Mouse (Mus musculus) lung, embryonic 16.5 days (tissue): ENCODE data around the gene Ift52. TPM values are rescaled to one million over a fixed set of nuclear protein-coding genes. Genes with fewer than 3 reads are reported as not detected.

ENCODE experiments used
- ATAC-seq: fragments of 200-750 bp; cut with Nextera tagmentation; 2 replicates; pipeline ENCODE4 v1.8.0; 2017; ENCODE audit warnings: low read depth, mild to moderate bottlenecking, moderate library complexity
- H3K27ac ChIP-seq: fragments of 300-500 bp; sonication (generic); 2 replicates; pipeline ENCODE4 v1.5.1; 2014; ENCODE audit warnings: mild to moderate bottlenecking, control low read depth, low read length
- H3K27me3 ChIP-seq: fragments of 300-500 bp; sonication (generic); 2 replicates; pipeline ENCODE4 v1.6.1; 2014; ENCODE audit warnings: low read depth, low read length, mixed read lengths; ENCODE audit not compliant: control insufficient read depth, insufficient read depth
- H3K36me3 ChIP-seq: fragments of 300-500 bp; sonication (generic); 2 replicates; pipeline ENCODE4 v1.6.1; 2014; ENCODE audit warnings: low read length; ENCODE audit not compliant: control insufficient read depth, insufficient read depth
- H3K4me1 ChIP-seq: fragments of 300-500 bp; sonication (generic); replicated peaks from 2 replicates; pipeline ENCODE4 v1.6.1; 2014; ENCODE audit warnings: low read length, mixed read lengths; ENCODE audit not compliant: control insufficient read depth, insufficient read depth
- H3K4me2 ChIP-seq: fragments of 300-500 bp; sonication (generic); 2 replicates; pipeline ENCODE4 v1.6.1; 2014; ENCODE audit warnings: low read depth, low read length, control low read depth
- H3K4me3 ChIP-seq: fragments of 300-500 bp; sonication (generic); 2 replicates; pipeline ENCODE4 v1.5.1; 2014; ENCODE audit warnings: mild to moderate bottlenecking, low read length, control low read depth
- H3K9ac ChIP-seq: fragments of 300-500 bp; sonication (generic); 2 replicates; pipeline ENCODE4 v1.6.1; 2014; ENCODE audit warnings: low read length, control low read depth
- H3K9me3 ChIP-seq: fragments of 300-500 bp; sonication (generic); 2 replicates; pipeline ENCODE4 v1.6.1; 2016; ENCODE audit warnings: low read length; ENCODE audit not compliant: control insufficient read depth
- WGBS: fragments of 180-500 bp; shearing (Covaris S2); extraction: QIAGEN DNeasy Blood & Tissue Kit; methylation state at CpG from one replicate; pipeline ENCODE4 v1.1.7; 2014; 5-methylcytosine and 5-hydroxymethylcytosine counted together
- polyA plus RNA-seq: library from polyadenylated mRNA; unstranded; fragments of >200 nt; fragmentation: Nextera tagmentation; extraction: Ambion mirVana; gene quantifications from 2 replicates; pipeline ENCODE4 v1.2.1, GENCODE M21; 2015

The Ift52 gene
- polyA plus RNA-seq, 1 experiment from 2014 or later = 50.6 TPM

- Histone ChIP-seq H3K9me3 (no peaks in the 10 kb centered on the region), H3K4me1 (peaks cover under 1% of the 10 kb centered on the region), H3K27ac (no peak overlapping the region), H3K9ac (no peak overlapping the region), H3K36me3 (peaks cover 7% of the 10 kb centered on the region; the same call in 1 of the 2 replicates), H3K4me2 (no peak overlapping the region), H3K4me3 (no peak overlapping the region), H3K27me3 (no peaks in the 10 kb centered on the region)
- 79% methylated on average over 6 of the region's 6 CpGs for WGBS
- no peak for ATAC-seq
These were observed 45.0 kb downstream of the Ift52 start for GRCm38 (mm10) chr2:163062119-163062508.

- WGBS = 90% methylated on average over 6 of the region's 6 CpGs
- H3K4me2 ChIP-seq = no peak overlapping the region
- H3K36me3 ChIP-seq = peaks cover 11% of the 10 kb centered on the region; the same call in 1 of the 2 replicates
These were observed 49.2 kb downstream of the Ift52 start for GRCm38 (mm10) chr2:163066326-163066725.

GRCm38 (mm10) chr2:163067233-163067632 is 50.1 kb downstream of the Ift52 start:
- H3K36me3 ChIP-seq = peaks cover 11% of the 10 kb centered on the region; the same call in 1 of the 2 replicates
- H3K9ac ChIP-seq = no peak overlapping the region
- no peak for ATAC-seq
- H3K9me3 ChIP-seq = no peaks in the 10 kb centered on the region
- H3K27ac ChIP-seq = no peak overlapping the region
- no peaks in the 10 kb centered on the region for H3K27me3 ChIP-seq
- 84% methylated on average over 1 of the region's 1 CpGs for WGBS
- H3K4me3 ChIP-seq = no peak overlapping the region
- H3K4me1 ChIP-seq = no peaks in the 10 kb centered on the region
- no peak overlapping the region for H3K4me2 ChIP-seq

More at GRCm38 (mm10) chr2:163066326-163066725, 49.2 kb downstream of the Ift52 start:
- H3K9ac ChIP-seq = no peak overlapping the region
- no peak overlapping the region for H3K4me3 ChIP-seq
- H3K4me1 ChIP-seq = no peaks in the 10 kb centered on the region
- H3K27ac ChIP-seq = no peak overlapping the region
- H3K9me3 ChIP-seq = no peaks in the 10 kb centered on the region
- no peaks in the 10 kb centered on the region for H3K27me3 ChIP-seq
- ATAC-seq = no peak

GRCm38 (mm10) chr2:163070213-163070612 is 53.1 kb downstream of the Ift52 start:
- no peaks in the 10 kb centered on the region for H3K9me3 ChIP-seq
- no peaks in the 10 kb centered on the region for H3K27me3 ChIP-seq
- no peak overlapping the region for H3K9ac ChIP-seq
- no peak overlapping the region for H3K4me3 ChIP-seq
- ATAC-seq = no peak
- H3K36me3 ChIP-seq = peaks cover 16% of the 10 kb centered on the region; the same call in 1 of the 2 replicates
- H3K27ac ChIP-seq = no peak overlapping the region
- no peaks in the 10 kb centered on the region for H3K4me1 ChIP-seq
- WGBS = 81% methylated on average over 3 of the region's 3 CpGs
- H3K4me2 ChIP-seq = no peak overlapping the region

- Histone ChIP-seq H3K36me3 (peaks cover 11% of the 10 kb centered on the region; the same call in 1 of the 2 replicates), H3K4me1 (no peaks in the 10 kb centered on the region), H3K4me3 (no peak overlapping the region), H3K9ac (no peak overlapping the region), H3K4me2 (no peak overlapping the region), H3K9me3 (no peaks in the 10 kb centered on the region), H3K27me3 (no peaks in the 10 kb centered on the region), H3K27ac (no peak overlapping the region)
- ATAC-seq = no peak
- 63% methylated on average over 3 of the region's 3 CpGs for WGBS
These were observed 54.4 kb downstream of the Ift52 start for GRCm38 (mm10) chr2:163071590-163071989.

- no peaks in the 10 kb centered on the region for H3K4me1 ChIP-seq
- no peaks in the 10 kb centered on the region for H3K27me3 ChIP-seq
- no peak for ATAC-seq
- no peak overlapping the region for H3K27ac ChIP-seq
- WGBS = 91% methylated on average over 9 of the region's 9 CpGs
- no peak overlapping the region for H3K4me3 ChIP-seq
- H3K9me3 ChIP-seq = no peaks in the 10 kb centered on the region
- H3K36me3 ChIP-seq = peaks cover 11% of the 10 kb centered on the region; the same call in 1 of the 2 replicates
- no peak overlapping the region for H3K4me2 ChIP-seq
- H3K9ac ChIP-seq = no peak overlapping the region
These were observed 56.0 kb downstream of the Ift52 start for GRCm38 (mm10) chr2:163073023-163073757.

- 79% methylated on average over 7 of the region's 7 CpGs for WGBS
- H3K36me3 ChIP-seq = peaks cover 11% of the 10 kb centered on the region; the same call in 1 of the 2 replicates
These were observed 56.9 kb downstream of the Ift52 start for GRCm38 (mm10) chr2:163074006-163074405.

GRCm38 (mm10) chr2:163074808-163075207 is 57.7 kb downstream of the Ift52 start:
- Histone ChIP-seq H3K36me3 (peaks cover 13% of the 10 kb centered on the region; the same call in 1 of the 2 replicates), H3K27ac (no peak overlapping the region), H3K9me3 (no peaks in the 10 kb centered on the region), H3K4me2 (no peak overlapping the region), H3K27me3 (no peaks in the 10 kb centered on the region), H3K4me1 (no peaks in the 10 kb centered on the region), H3K9ac (no peak overlapping the region), H3K4me3 (no peak overlapping the region)
- ATAC-seq = peak; percentile 28; the same call in 1 of the 2 replicates
- 91% methylated on average over 12 of the region's 12 CpGs for WGBS

More at GRCm38 (mm10) chr2:163074006-163074405, 56.9 kb downstream of the Ift52 start:
- no peak overlapping the region for H3K4me2 ChIP-seq
- no peak overlapping the region for H3K4me3 ChIP-seq
- ATAC-seq = no peak
- no peaks in the 10 kb centered on the region for H3K9me3 ChIP-seq
- no peak overlapping the region for H3K9ac ChIP-seq
- H3K27ac ChIP-seq = no peak overlapping the region
- H3K4me1 ChIP-seq = no peaks in the 10 kb centered on the region
- H3K27me3 ChIP-seq = no peaks in the 10 kb centered on the region

- Histone ChIP-seq H3K27ac (no peak overlapping the region), H3K27me3 (no peaks in the 10 kb centered on the region), H3K4me1 (no peaks in the 10 kb centered on the region), H3K9me3 (no peaks in the 10 kb centered on the region), H3K4me2 (no peak overlapping the region), H3K4me3 (no peak overlapping the region), H3K36me3 (peaks cover 13% of the 10 kb centered on the region; the same call in 1 of the 2 replicates), H3K9ac (no peak overlapping the region)
- WGBS = 78% methylated on average over 3 of the region's 3 CpGs
- ATAC-seq = no peak
These were observed 58.1 kb downstream of the Ift52 start for GRCm38 (mm10) chr2:163075234-163075633.
